Mouse (Mus musculus) bone marrow, adult 2 months (tissue): Measurements from ENCODE around the gene Slc16a3.

Experiments used
- CTCF ChIP-seq: fragments of 200-500 bp; IDR thresholded peaks from 2 replicates; pipeline ENCODE4 v1.5.1; 2011; ENCODE audit warnings: low read length, control low read depth; ENCODE audit not compliant: control insufficient read depth, insufficient read depth
- POLR2A ChIP-seq: fragments of 200-500 bp; IDR thresholded peaks from 2 replicates; pipeline ENCODE4 v1.6.1; 2011; ENCODE audit warnings: low read depth, mild to moderate bottlenecking, control low read depth, low read length, borderline replicate concordance; ENCODE audit not compliant: control insufficient read depth

DNA sequence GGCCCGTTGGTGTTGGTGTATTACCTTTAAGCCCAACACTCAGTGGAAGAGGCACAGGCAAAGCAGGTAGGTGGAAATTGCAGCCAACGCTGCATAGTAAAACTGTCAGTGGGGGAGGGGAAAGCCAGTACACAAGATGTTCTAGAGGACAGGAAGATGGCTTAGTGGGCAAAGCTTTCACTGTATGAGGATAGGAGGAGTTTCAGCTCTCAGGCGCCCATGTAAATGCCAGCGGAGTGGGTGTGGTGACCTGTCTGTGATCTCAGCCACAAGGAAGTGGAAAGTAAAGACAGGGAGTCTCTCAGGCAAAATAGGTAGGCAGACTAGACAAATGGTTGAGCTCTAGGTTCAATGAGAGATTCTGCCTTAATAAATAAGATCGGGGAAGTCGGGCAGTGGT is 7.3 kb upstream of the Slc16a3 start:
- TF ChIP-seq CTCF (no peak), POLR2A (no peak)
